Mouse (Mus musculus) MEL (cell line): ENCODE measurements at regions not wholly inside any gene's neighbourhood (a gene's known extent, or its start where the extent isn't known, plus 50 kb on each side); places are given as distances from the start of the nearest gene placed in this dataset.

ENCODE experiments used
- CTCF ChIP-seq, 3 experiments: IDR thresholded peaks in 2 of 3; conservative IDR thresholded peaks in 1 of 3; 2 replicates each; pipeline ENCODE4 v1.5.1; 2011 to 2012; ENCODE audit warnings: low read length in 3 of 3, low read depth in 2 of 3, mild to moderate bottlenecking in 2 of 3, improper control_type of control experiment in 1 of 3, inconsistent platforms in 1 of 3, mixed read lengths in 1 of 3, moderate library complexity in 1 of 3; ENCODE audit not compliant: control insufficient read depth in 1 of 3, insufficient read depth in 1 of 3, poor library complexity in 1 of 3, severe bottlenecking in 1 of 3
- E2F4 ChIP-seq: IDR thresholded peaks from 2 replicates; pipeline ENCODE4 v1.6.1; 2011; ENCODE audit warnings: low read depth, low read length, improper control_type of control experiment, borderline replicate concordance
- ELF1 ChIP-seq: IDR thresholded peaks from 2 replicates; pipeline ENCODE4 v1.6.1; 2014; ENCODE audit warnings: low read depth, mild to moderate bottlenecking, inconsistent platforms, low read length, improper control_type of control experiment, moderate library complexity
- EP300 ChIP-seq, 2 experiments: IDR thresholded peaks; 2 replicates each; pipeline ENCODE4 v1.6.1; 2011; ENCODE audit warnings: improper control_type of control experiment in 2 of 2, low read length in 2 of 2, low read depth in 1 of 2, mild to moderate bottlenecking in 1 of 2
- GABPA ChIP-seq: IDR thresholded peaks from 2 replicates; pipeline ENCODE4 v1.6.1; 2012; ENCODE audit warnings: low read depth, mild to moderate bottlenecking, inconsistent platforms, low read length, improper control_type of control experiment, moderate library complexity
- MXI1 ChIP-seq: IDR thresholded peaks from 2 replicates; pipeline ENCODE4 v1.6.1; 2011; ENCODE audit warnings: mild to moderate bottlenecking, low read depth, low read length, improper control_type of control experiment
- POLR2A ChIP-seq, 2 experiments: IDR thresholded peaks; 2 replicates each; pipeline ENCODE4 v1.6.1; 2011 to 2012; ENCODE audit warnings: low read length in 2 of 2, mild to moderate bottlenecking in 2 of 2, control low read depth in 1 of 2, improper control_type of control experiment in 1 of 2, low read depth in 1 of 2, moderate library complexity in 1 of 2; ENCODE audit not compliant: control insufficient read depth in 1 of 2, insufficient read depth in 1 of 2, poor library complexity in 1 of 2
- RAD21 ChIP-seq: IDR thresholded peaks from 2 replicates; pipeline ENCODE4 v1.6.1; 2011; ENCODE audit warnings: mild to moderate bottlenecking, low read depth, low read length, improper control_type of control experiment
- SMC3 ChIP-seq: IDR thresholded peaks from 2 replicates; pipeline ENCODE4 v1.6.1; 2011; ENCODE audit warnings: low read depth, low read length, improper control_type of control experiment
- UBTF ChIP-seq: IDR thresholded peaks from 2 replicates; pipeline ENCODE4 v1.6.1; 2012; ENCODE audit warnings: low read depth, mild to moderate bottlenecking, inconsistent platforms, low read length, improper control_type of control experiment, moderate library complexity, borderline replicate concordance; ENCODE audit not compliant: insufficient read depth
- USF2 ChIP-seq, 2 experiments: IDR thresholded peaks; 2 replicates each; pipeline ENCODE4 v1.6.1; 2011 to 2012; ENCODE audit warnings: improper control_type of control experiment in 2 of 2, low read length in 2 of 2, borderline replicate concordance in 1 of 2, inconsistent platforms in 1 of 2, low read depth in 1 of 2, mild to moderate bottlenecking in 1 of 2; ENCODE audit not compliant: insufficient read depth in 1 of 2
- ZNF384 ChIP-seq: IDR thresholded peaks from 2 replicates; pipeline ENCODE4 v1.6.1; 2012; ENCODE audit warnings: low read depth, mild to moderate bottlenecking, inconsistent platforms, low read length, improper control_type of control experiment

DNA sequence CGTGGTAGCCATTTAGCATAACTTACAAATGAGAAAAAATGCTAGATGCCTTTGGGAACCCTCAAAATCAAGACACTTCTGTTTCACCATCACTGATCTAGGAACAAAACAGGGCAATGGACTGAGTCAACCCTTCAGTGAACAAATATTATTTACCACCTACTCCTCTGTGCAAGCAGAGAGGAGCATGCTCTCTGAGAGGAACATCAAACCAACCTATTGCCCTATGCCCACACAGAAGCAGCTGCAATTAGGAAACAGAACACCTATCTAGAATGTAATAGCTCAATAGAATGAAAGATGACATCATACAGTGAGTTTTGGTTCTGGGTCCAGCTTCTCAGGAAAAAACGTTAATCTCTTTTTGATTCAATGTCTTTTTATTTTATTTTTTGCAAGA, 69.0 kb upstream of the Nrip1 start:
- TF ChIP-seq ELF1 (no peak), POLR2A (IDR thresholded peaks at IDR 0.05; ENCODE audit: control insufficient read depth in 1 of 2, insufficient read depth in 1 of 2, low read depth in 1 of 2, low read length in 2 of 2, poor library complexity in 1 of 2) (no peak), UBTF (no peak), GABPA (no peak), ZNF384 (no peak), USF2 (IDR thresholded peaks at IDR 0.05; ENCODE audit: borderline replicate concordance in 1 of 2, insufficient read depth in 1 of 2, low read depth in 1 of 2, low read length in 2 of 2) (no peak), SMC3 (no peak), CTCF (IDR thresholded peaks at IDR 0.05 in 2 of 3, conservative IDR thresholded peaks at IDR 0.05 in 1 of 3; ENCODE audit: control insufficient read depth in 1 of 3, insufficient read depth in 1 of 3, low read depth in 2 of 3, low read length in 3 of 3, poor library complexity in 1 of 3, severe bottlenecking in 1 of 3) (no peak), EP300 (IDR thresholded peaks at IDR 0.05; ENCODE audit: low read depth in 1 of 2, low read length in 2 of 2) (no peak), E2F4 (no peak), MXI1 (no peak), RAD21 (no peak)
